Mouse (Mus musculus) WW6 (cell line): ENCODE measurements at regions not wholly inside any gene's neighbourhood (a gene's known extent, or its start where the extent isn't known, plus 50 kb on each side); places are given as distances from the start of the nearest gene placed in this dataset.
"Not testable (repeated sequence)": the region's sequence is repeated elsewhere in the genome, so short reads cannot be mapped to it uniquely, and the experiment has no call there.

Experiments used
- DNase-seq: peaks from one replicate; pipeline ENCODE4 v3.0.0-alpha.2; 2013; ENCODE audit warnings: low read depth, low spot score

- no peak for DNase-seq
Measured at GRCm38 (mm10) chr17:83990421-83991365, 142.9 kb upstream of the Haao start.

- no peak for DNase-seq
Measured at GRCm38 (mm10) chr17:83988897-83989296, 141.1 kb upstream of the Haao start.

GRCm38 (mm10) chr17:83988165-83988564 lies 140.4 kb upstream of the Haao start:
- DNase-seq = no peak

GRCm38 (mm10) chr17:83987683-83988082 lies 139.9 kb upstream of the Haao start:
- no peak for DNase-seq

GRCm38 (mm10) chr17:83985916-83986578 lies 138.3 kb upstream of the Haao start:
- no peak for DNase-seq

GRCm38 (mm10) chr17:83985333-83985790 lies 137.6 kb upstream of the Haao start:
- DNase-seq = no peak

- DNase-seq = no peak
Measured at GRCm38 (mm10) chr17:83983837-83984388, 136.2 kb upstream of the Haao start.

GRCm38 (mm10) chr17:83983070-83983836 lies 135.5 kb upstream of the Haao start:
- DNase-seq = no peak

- no peak for DNase-seq
Measured at GRCm38 (mm10) chr17:83982700-83983069, 134.9 kb upstream of the Haao start.

- DNase-seq = no peak
Measured at GRCm38 (mm10) chr17:83978858-83979470, 131.2 kb upstream of the Haao start.

GRCm38 (mm10) chr17:83977725-83978124 lies 130.0 kb upstream of the Haao start:
- DNase-seq = no peak

- DNase-seq = no peak
Measured at GRCm38 (mm10) chr17:83975813-83976212, 128.1 kb upstream of the Haao start.

- no peak for DNase-seq
Measured at GRCm38 (mm10) chr17:83973461-83974350, 125.9 kb upstream of the Haao start.

GRCm38 (mm10) chr17:83972874-83973273 lies 125.1 kb upstream of the Haao start:
- no peak for DNase-seq

GRCm38 (mm10) chr17:83972470-83972869 lies 124.7 kb upstream of the Haao start:
- DNase-seq = no peak

- DNase-seq = no peak
Measured at GRCm38 (mm10) chr17:83972026-83972425, 124.3 kb upstream of the Haao start.

GRCm38 (mm10) chr17:83969407-83969826 lies 121.7 kb upstream of the Haao start:
- DNase-seq = no peak

GRCm38 (mm10) chr17:83968124-83968523 lies 120.4 kb upstream of the Haao start:
- not testable (repeated sequence) for DNase-seq

GRCm38 (mm10) chr17:83967007-83967406 lies 119.2 kb upstream of the Haao start:
- no peak for DNase-seq
